Mouse (Mus musculus): ENCODE measurements around the gene Myo5c.
A peak's percentile ranks its signal among the peaks of the same experiment; 100 is the strongest.

The Myo5c gene

DNA sequence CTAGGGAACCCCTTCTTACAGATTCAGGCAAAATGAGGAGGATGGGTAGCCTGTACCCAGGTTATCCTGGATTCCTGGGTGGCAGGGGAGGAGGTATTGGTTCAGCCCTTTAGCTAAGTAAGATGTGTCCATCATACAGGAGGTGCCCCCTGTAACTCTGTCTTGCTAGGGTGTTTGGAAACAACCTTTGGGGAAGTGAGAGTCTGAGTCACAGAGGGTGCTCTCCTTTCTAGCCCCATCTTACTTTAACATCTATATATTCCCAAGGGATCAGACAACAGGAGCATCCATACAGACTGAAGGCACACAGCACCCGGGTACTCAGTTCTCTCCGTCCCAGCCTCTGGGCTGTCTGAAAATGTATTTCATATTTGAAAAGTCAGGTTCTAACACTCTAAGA, 50.4 kb downstream of the Myo5c start:
- DNase-seq (ENCODE audit: low read depth, low spot score): no peak

DNA sequence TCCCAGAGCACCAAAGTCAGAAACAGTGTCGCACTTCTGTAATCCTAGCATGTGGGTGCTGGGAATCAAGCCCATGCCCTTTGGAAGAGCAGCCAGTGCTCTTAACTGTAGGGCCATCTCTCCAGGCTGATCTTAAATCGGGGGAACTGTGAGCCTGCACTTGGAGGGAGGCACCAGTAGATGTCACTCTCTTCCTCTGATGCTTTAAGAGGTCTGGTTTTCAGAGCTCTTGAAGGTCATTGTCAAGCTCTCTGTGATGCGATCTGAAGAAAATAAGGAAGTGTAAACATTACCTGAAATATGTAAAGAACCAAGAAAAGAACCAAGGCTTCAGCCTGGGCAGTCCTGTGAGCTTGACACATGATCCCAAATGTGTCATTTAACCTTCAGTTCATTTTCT, 51.0 kb downstream of the Myo5c start:
- peak; percentile 83 for DNase-seq (ENCODE audit: low read depth, low spot score)

DNA sequence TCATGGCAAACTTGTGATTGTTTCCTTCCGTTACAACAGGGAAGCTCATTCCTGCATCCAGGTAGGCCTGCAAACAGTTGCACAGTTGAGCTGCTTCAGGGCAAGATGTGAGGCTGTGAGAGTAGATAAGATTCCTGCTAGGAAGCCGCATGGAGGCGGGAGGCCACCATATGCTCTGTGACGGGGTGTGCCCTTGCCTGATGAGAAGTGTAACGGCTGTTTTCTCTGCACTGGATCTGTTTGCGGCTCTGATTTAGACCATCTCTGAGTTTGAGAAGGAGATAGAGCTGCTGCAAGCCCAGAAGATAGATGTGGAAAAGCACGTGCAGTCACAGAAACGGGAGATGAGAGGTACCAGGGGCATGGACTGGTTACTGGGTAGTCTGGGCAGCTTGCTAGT, 51.8 kb downstream of the Myo5c start:
- no peak for DNase-seq (ENCODE audit: low read depth, low spot score)

DNA sequence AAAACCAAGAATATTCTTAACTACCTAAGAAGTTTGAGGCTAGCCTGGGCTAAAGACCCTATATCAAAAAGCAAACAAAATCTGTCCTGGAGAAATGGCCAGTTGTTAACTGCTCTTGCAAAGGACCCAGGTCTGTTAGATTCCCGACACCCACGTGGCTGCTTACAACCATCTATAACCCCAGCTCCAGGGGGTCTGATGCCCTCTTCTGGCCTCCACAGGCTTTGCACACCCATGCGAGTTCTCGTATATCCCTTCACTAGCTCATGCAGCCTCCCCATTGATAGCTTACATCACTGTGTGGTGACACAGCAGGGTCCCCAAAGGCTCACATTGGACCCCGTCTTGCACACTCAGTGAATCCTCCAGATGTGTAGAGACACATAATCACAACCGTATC, 53.5 kb downstream of the Myo5c start:
- DNase-seq (ENCODE audit: low read depth, low spot score): peak; percentile 61

- DNase-seq (ENCODE audit: low read depth, low spot score): peak; percentile 84
Measured at GRCm38 (mm10) chr9:75287636-75288035, 55.8 kb downstream of the Myo5c start.

GRCm38 (mm10) chr9:75289545-75289944, 57.7 kb downstream of the Myo5c start:
- peak; percentile 77 for DNase-seq (ENCODE audit: low read depth, low spot score)

- peak; percentile 69 for DNase-seq (ENCODE audit: low read depth, low spot score)
Measured at GRCm38 (mm10) chr9:75299342-75299741, 67.5 kb downstream of the Myo5c start.

DNA sequence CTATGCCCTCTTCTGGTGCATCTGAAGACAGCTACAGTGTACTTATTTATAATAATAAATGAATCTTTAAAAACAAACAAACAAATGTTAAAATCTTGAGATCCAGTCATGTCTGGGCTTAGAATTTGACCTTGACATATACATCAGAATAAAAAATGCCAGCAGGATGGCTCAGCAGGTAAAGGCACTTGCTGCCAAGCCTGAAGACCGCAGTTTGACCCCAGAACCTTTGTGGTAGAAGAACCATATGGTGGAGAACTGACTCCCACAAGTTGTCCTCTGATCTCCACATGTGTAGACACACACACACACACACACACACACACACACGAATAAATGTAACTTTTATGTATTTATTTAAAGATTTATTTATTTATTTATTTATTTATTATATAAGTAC, 71.2 kb downstream of the Myo5c start:
- peak; percentile 33 for DNase-seq (ENCODE audit: low read depth, low spot score)

DNA sequence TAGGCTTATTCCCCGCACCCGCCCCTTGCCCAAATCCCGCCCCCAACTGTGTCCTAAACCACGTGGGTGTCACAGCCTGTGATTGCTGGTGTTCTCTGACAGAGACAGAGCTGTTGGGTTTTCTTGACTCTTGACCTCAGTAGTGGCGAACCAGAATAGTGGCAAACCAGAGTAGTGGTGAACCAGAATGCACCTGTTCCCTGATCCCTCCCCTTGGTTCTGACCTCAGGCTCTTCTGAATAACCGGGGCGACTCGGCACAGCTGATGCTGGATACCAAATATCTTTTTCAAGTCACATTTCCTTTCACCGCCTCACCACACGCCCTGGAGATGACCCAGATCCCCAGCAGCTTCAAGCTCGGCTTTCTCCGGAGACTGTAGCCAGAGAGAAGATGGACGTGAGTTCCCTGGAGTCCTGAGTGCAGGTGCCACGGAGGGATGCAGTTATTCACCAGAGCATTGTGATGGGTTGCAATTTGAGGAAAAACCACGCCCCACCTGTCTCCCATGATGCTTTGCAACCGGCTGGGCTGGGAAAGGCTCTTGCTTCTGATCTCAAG, 72.0 kb downstream of the Myo5c start:
- DNase-seq (ENCODE audit: low read depth, low spot score): peak; percentile 94

GRCm38 (mm10) chr9:75304286-75304685, 72.5 kb downstream of the Myo5c start:
- DNase-seq (ENCODE audit: low read depth, low spot score): peak; percentile 79

DNA sequence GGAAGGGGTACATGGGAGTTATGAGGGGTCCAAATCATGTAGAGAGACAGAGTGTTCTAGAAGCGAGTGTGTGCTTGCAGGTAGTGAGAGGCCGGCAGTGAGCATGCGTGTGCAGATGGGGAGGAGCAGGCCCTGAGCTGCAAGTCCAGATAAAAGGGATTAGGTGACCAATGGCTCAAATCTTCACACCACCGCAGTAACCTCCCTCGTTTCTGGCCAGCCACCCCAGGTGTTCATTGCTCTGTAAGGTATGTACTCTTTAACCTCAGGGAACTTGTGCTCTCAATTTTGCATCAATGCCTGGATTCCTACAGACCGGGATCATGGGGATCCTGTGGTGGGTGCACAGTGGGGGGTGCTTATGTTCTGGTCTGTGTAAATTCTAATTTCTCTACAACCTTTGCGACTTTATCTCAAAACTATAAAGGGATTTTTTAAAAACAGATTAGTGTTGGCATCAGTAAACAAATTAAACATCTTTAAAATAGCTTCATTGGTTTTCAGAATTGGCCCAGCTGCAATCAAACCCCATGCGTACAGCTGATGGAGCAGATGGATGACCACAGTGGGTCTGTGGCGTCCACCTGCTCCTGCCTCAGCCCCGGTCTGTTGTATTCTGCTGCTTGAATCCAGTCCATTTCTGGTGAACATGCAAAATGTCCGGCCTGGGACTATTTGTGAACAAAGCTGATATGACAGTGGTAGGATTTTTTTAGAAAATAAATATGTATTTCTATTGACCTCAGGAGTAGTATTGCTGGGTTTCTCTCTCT, 74.5 kb downstream of the Myo5c start, which contains the start of gene Gnb5:
Gene Gnb5, plus strand, starts transcription at position 163 of the 773 bp plus-strand sequence.
- DNase-seq (ENCODE audit: low read depth, low spot score): no peak

- no peak for DNase-seq (ENCODE audit: low read depth, low spot score)
Measured at GRCm38 (mm10) chr9:75307015-75307414, 75.2 kb downstream of the Myo5c start.

DNA sequence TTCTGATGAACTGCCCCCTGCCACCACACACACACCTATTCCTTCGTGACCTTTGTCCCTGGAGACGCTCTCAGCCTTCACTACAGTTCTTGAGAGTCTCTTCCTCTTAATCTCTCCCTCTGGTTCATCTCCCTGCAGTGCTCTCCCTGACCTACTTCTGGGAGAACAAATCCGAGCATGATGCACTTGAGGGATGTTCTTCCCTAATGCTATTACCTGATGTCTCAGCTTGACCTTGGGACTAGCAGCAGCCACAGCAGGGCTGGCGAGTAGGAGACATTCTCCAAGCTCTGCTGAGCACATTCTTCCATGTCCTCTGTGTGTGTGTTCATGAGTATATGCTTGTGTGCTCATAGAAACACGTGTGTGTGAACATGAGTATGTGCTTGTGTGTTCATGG, 76.8 kb downstream of the Myo5c start:
- no peak for DNase-seq (ENCODE audit: low read depth, low spot score)

- peak; percentile 79 for DNase-seq (ENCODE audit: low read depth, low spot score)
Measured at GRCm38 (mm10) chr9:75312008-75312407, 80.2 kb downstream of the Myo5c start.

- DNase-seq (ENCODE audit: low read depth, low spot score): peak; percentile 64
Measured at GRCm38 (mm10) chr9:75313138-75313831, 81.5 kb downstream of the Myo5c start.

DNA sequence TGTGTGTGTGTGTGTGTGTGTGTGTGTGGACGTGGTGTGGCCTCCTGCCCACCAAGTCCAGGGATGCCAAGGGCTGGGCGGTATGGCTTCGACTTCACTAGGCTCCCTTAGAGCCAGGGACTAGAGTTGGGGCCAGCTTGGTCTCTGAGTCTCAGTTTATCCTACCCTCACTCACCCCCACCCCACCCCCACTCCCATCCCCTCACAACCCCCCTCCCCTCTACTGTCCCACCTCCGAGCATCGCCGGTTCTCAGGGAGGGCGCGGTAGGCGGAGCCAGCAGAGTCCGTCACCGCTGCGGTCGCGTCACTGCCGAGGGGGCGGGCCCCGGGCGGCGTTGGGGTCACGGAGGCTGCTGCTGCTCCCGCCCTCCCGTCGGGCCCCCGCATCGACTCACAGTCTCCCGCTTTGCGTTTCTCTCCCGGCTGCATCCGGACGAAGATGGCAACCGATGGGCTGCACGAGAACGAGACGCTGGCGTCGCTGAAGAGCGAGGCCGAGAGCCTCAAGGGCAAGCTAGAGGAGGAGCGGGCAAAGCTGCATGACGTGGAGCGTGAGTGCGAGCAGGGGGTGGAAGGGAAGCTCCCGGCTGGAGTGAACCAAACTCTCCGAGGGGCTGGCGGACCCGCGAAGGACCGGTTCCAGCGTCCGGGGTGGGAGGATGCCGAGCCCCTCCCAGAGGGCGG, 82.2 kb downstream of the Myo5c start:
- DNase-seq (ENCODE audit: low read depth, low spot score): peak; percentile 79

- DNase-seq (ENCODE audit: low read depth, low spot score): no peak
Measured at GRCm38 (mm10) chr9:75314517-75315105, 82.8 kb downstream of the Myo5c start.

- no peak for DNase-seq (ENCODE audit: low read depth, low spot score)
Measured at GRCm38 (mm10) chr9:75315238-75315637, 83.4 kb downstream of the Myo5c start.

GRCm38 (mm10) chr9:75316771-75317170, 85.0 kb downstream of the Myo5c start:
- no peak for DNase-seq (ENCODE audit: low read depth, low spot score)

DNA sequence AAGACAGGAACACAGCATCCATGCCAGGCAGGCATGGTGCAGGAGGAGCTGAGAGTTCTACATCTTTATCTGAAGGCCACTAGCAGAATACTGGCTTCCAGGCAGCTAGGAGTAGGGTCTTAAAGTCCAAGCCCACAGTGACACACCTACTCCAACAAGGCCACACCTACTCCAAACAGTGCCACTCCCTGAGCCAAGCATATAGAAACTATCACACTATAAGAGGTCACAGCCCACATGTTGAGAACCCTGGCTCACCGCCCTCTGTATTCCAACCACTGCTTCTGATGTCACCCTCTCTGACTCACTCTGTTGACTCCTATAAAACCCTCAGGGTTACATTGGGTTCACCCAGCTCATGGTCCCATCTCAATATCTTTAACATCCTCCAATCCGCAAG, 86.4 kb downstream of the Myo5c start:
- no peak for DNase-seq (ENCODE audit: low read depth, low spot score)

DNA sequence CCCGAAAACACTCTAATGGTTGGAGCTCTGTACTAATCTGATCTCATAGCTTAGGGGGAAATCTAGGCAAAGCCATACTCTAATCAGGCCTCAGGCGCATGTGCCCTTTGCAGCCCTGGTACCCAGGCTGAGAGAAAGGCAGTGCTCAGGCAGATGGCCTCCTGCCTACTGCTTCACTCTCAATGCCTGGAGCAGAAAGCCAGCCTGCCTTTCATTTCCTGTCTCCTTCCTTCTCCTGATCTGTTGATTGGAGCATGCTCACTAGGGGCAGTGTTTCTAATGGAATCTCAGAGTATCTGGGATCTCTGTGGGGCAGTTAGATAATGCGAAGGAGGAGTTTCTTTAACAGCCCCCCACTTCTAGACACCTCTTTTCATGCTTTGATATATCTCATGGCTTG, 87.5 kb downstream of the Myo5c start:
- DNase-seq (ENCODE audit: low read depth, low spot score): no peak
